Mouse (Mus musculus) midbrain, postnatal 0 days (tissue): ENCODE data around the gene Apopt1. TPM values are rescaled to one million over a fixed set of nuclear protein-coding genes. Genes with fewer than 3 reads are reported as not detected.

ENCODE experiments used
- ATAC-seq: fragments of 200-750 bp; cut with Nextera tagmentation; 2 replicates; pipeline ENCODE4 v1.8.0; 2017; ENCODE audit warnings: moderate number of reproducible peaks, mild to moderate bottlenecking, moderate TSS enrichment, moderate library complexity; ENCODE audit not compliant: low FRiP score
- DNase-seq: peaks from one replicate; pipeline ENCODE4 v3.0.0-alpha.2; 2015; ENCODE audit warnings: low spot score
- H3K27ac ChIP-seq: fragments of 300-500 bp; sonication (generic); 2 replicates; pipeline ENCODE4 v1.5.1; 2014; ENCODE audit warnings: low read depth, mild to moderate bottlenecking, low read length, mixed read lengths
- H3K27me3 ChIP-seq: fragments of 300-500 bp; sonication (generic); 2 replicates; pipeline ENCODE4 v1.6.1; 2014; ENCODE audit warnings: low read length, control low read depth, mixed read lengths; ENCODE audit not compliant: insufficient read depth
- H3K36me3 ChIP-seq: fragments of 300-500 bp; sonication (generic); 2 replicates; pipeline ENCODE4 v1.6.1; 2014; ENCODE audit warnings: low read length, control low read depth, mixed read lengths; ENCODE audit not compliant: insufficient read depth
- H3K4me1 ChIP-seq: fragments of 300-500 bp; sonication (generic); 2 replicates; pipeline ENCODE4 v1.6.1; 2014; ENCODE audit warnings: mild to moderate bottlenecking, control low read depth, antibody characterized with exemption, low read length, mixed read lengths; ENCODE audit not compliant: insufficient read depth
- H3K4me2 ChIP-seq: fragments of 300-500 bp; sonication (generic); 2 replicates; pipeline ENCODE4 v1.6.1; 2014; ENCODE audit warnings: low read depth, mild to moderate bottlenecking, low read length, mixed read lengths; ENCODE audit not compliant: poor library complexity, severe bottlenecking
- H3K4me3 ChIP-seq: fragments of 300-500 bp; sonication (generic); 2 replicates; pipeline ENCODE4 v1.5.1; 2014; ENCODE audit warnings: low read depth, mild to moderate bottlenecking, low read length, moderate library complexity
- H3K9ac ChIP-seq: fragments of 300-500 bp; sonication (generic); replicated peaks from 2 replicates; pipeline ENCODE4 v1.6.1; 2014; ENCODE audit warnings: mild to moderate bottlenecking, low read length, moderate library complexity, mixed read lengths; ENCODE audit not compliant: poor library complexity, severe bottlenecking
- H3K9me3 ChIP-seq: fragments of 300-500 bp; sonication (generic); 2 replicates; pipeline ENCODE4 v1.6.1; 2016; ENCODE audit warnings: low read length, control low read depth
- CTCF ChIP-seq: IDR thresholded peaks from 2 replicates; pipeline ENCODE4 v1.5.1; 2016; ENCODE audit warnings: antibody characterized with exemption, mild to moderate bottlenecking
- WGBS: fragments of 180-500 bp; shearing (Covaris S2); extraction: QIAGEN DNeasy Blood & Tissue Kit; methylation state at CpG from one replicate; pipeline ENCODE4 v1.1.7; 2014; 5-methylcytosine and 5-hydroxymethylcytosine counted together
- polyA plus RNA-seq: library from polyadenylated mRNA; unstranded; fragments of >200 nt; fragmentation: Nextera tagmentation; extraction: Ambion mirVana; gene quantifications from 2 replicates; pipeline ENCODE4 v1.2.1, GENCODE M21; 2015
- total RNA-seq: library from RNA; depleted of rRNA; stranded (reverse); fragments of >200 nt; gene quantifications from 2 replicates; pipeline ENCODE4 v1.2.3, GENCODE M21; 2014

Gene Apopt1
- total and polyA plus RNA-seq, 2 experiments from 2014 or later, result 17.9 to 63.1 TPM

DNA sequence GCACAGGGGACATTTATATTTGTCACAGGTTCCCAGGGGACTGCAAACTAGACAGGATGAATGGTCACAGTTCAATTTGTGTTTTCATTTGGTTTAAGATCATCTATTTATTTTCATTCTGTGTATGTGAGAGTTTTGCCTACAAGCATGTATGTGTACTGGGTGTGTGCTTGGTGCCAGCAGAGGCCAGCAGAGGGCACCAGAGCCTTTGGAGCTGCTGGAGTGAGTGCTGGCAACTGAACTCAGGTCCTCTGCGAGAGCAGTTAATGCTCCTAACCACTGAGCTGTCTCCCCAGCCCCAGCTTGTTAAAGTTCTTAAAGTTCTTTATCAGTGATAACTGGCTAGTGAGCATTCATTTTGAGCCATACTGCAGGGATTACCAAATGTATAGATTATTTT is 66.5 kb downstream of the Apopt1 start:
- no peak for DNase-seq
- H3K36me3 ChIP-seq, result peaks cover 81% of the 10 kb centered on the region
- no peaks in the 10 kb centered on the region for H3K4me1 ChIP-seq
- 83% methylated on average over 1 of the region's 1 CpGs for WGBS
- TF ChIP-seq CTCF, result peak; percentile 49
- H3K9me3 ChIP-seq, result no peaks in the 10 kb centered on the region
- no peak overlapping the region for H3K4me2 ChIP-seq
- H3K9ac ChIP-seq, result no peak overlapping the region
- no peak overlapping the region for H3K4me3 ChIP-seq
- ATAC-seq, result no peak
- no peak overlapping the region for H3K27ac ChIP-seq
- H3K27me3 ChIP-seq, result no peaks in the 10 kb centered on the region

DNA sequence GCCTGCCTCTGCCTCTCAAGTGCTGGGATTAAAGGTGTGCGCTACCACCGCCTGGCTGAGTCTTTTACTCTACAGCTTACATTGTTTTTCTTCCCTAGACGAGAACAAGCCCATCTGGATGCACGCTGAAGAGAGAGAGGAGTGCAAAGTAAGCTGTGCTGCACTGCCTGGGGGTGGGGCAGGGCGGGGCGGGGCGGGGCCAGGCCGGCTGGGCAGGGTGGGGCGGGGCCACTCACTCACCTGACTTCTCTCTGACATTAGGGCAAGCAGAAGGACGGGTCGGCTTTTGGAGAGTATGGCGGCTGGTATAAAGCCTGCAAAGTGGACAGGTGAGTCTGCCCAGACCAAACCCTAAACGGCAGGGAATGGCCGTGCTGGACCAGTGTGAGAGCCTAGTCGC is 72.1 kb downstream of the Apopt1 start:
- Histone ChIP-seq H3K36me3 (peaks cover 80% of the 10 kb centered on the region), H3K4me2 (no peak overlapping the region), H3K27me3 (no peaks in the 10 kb centered on the region), H3K27ac (no peak overlapping the region), H3K9ac (no peak overlapping the region), H3K4me1 (no peaks in the 10 kb centered on the region), H3K4me3 (no peak overlapping the region), H3K9me3 (no peaks in the 10 kb centered on the region)
- no peak for TF ChIP-seq CTCF
- WGBS, result 86% methylated on average over 14 of the region's 15 CpGs
- DNase-seq, result no peak
- no peak for ATAC-seq

DNA sequence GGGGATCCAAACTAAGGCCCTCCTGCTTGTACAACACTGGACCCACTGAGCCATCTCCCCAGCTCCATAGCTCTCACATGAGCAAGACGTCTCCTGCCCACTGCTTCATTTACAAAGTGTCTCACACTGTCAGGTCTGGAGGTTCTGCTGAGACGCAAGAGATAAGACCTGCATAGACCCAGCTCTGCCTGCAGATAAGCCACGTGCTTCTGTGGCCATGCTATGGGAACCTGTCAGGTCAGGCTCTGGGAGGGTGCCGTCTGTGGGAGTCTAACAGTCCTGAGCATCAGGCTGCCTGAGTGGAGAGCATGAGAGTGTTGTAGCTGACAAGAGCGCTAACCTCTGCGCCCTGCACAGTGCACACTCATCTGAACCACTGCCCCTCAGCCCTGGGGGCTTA is 74.0 kb downstream of the Apopt1 start:
- Histone ChIP-seq H3K4me3 (no peak overlapping the region), H3K4me1 (no peaks in the 10 kb centered on the region), H3K36me3 (peaks cover 72% of the 10 kb centered on the region), H3K9ac (no peak overlapping the region), H3K27me3 (no peaks in the 10 kb centered on the region), H3K27ac (no peak overlapping the region), H3K9me3 (no peaks in the 10 kb centered on the region), H3K4me2 (no peak overlapping the region)
- no peak for ATAC-seq
- TF ChIP-seq CTCF, result no peak
- 96% methylated on average over 6 of the region's 6 CpGs for WGBS
- DNase-seq, result no peak

DNA sequence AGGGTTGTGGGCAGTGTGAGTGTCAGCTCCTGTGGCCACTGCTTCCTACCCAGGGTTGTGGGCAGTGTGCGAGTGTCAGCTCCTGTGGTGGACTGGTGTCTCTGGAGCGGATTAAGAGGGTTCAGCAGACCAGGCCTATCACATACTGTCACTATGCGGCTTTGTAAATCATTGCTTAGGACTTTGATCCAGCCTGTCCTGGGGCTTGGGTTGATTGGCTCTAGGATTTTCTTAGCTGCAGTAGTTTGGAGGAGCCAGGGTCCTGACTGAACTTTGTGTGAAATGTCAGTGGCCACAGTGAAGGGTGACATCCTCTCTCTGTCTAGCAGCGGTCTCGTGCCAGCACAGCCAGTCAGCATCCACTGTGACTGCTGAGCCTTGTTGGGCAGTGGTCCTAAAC is 77.0 kb downstream of the Apopt1 start:
- no peak for ATAC-seq
- Histone ChIP-seq H3K36me3 (peaks cover 76% of the 10 kb centered on the region), H3K4me3 (no peak overlapping the region), H3K4me2 (no peak overlapping the region), H3K4me1 (no peaks in the 10 kb centered on the region), H3K27ac (no peak overlapping the region), H3K9ac (no peak overlapping the region), H3K9me3 (no peaks in the 10 kb centered on the region), H3K27me3 (no peaks in the 10 kb centered on the region)
- TF ChIP-seq CTCF, result no peak
- WGBS, result 93% methylated on average over 5 of the region's 5 CpGs
- DNase-seq, result no peak

DNA sequence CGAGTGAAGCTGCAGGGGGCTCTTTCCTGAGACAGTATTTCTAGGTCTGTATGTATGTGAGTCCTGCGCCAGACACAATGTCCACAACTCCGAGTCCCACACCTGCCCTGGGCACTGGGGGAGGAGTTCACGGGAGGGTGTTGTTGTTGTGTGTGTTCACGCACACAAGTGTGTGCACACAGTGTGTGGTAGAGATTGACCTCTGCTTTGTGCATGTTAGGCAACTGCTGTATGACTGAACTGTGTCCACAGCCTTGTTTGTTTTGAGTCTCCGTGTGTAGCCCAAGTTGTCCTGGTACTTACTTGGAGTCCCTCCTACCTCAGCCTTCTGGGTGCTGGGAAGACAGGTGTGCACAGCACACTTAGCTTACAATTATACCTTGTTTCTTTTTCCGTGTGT is 77.6 kb downstream of the Apopt1 start:
- no peak overlapping the region for H3K4me3 ChIP-seq
- no peak overlapping the region for H3K9ac ChIP-seq
- H3K9me3 ChIP-seq, result no peaks in the 10 kb centered on the region
- H3K36me3 ChIP-seq, result peaks cover 77% of the 10 kb centered on the region
- no peaks in the 10 kb centered on the region for H3K4me1 ChIP-seq
- ATAC-seq (no peak), DNase-seq (no peak)
- WGBS, result 93% methylated on average over 7 of the region's 7 CpGs
- no peak overlapping the region for H3K27ac ChIP-seq
- H3K27me3 ChIP-seq, result no peaks in the 10 kb centered on the region
- H3K4me2 ChIP-seq, result no peak overlapping the region
- TF ChIP-seq CTCF, result no peak

DNA sequence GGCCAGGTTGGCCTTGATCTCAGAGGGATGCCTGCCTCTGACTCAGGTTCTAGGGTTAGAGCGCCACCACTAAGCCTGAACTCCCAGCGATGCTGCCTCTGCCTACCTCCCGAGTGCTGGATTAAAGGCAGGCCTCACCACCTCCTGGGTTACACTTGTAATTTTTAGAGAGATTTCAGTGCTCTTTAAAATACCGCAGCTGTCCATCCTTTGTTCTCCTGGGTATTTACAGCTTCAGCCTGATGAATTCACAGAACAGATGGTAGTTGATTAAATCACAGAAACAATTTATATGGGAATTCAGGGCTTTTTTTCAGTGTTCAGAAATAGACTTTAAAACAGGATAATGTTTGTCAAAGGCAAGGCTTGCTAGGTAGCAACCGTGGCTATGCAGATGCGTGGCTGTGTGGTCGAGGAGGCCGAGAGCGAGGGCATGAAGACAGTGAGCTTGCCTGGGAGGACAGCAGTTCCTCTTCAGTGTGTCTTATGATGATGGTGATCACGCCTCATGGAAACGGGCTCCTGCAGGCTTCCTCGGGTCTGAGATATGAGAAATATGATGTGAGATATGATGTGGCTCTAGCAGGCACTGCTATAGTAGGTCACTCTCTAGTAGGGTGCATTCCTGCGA is 78.5 kb downstream of the Apopt1 start:
- no peak overlapping the region for H3K9ac ChIP-seq
- H3K4me2 ChIP-seq, result no peak overlapping the region
- ATAC-seq, result no peak
- no peak for DNase-seq
- no peaks in the 10 kb centered on the region for H3K9me3 ChIP-seq
- H3K4me1 ChIP-seq, result no peaks in the 10 kb centered on the region
- no peak overlapping the region for H3K27ac ChIP-seq
- no peaks in the 10 kb centered on the region for H3K27me3 ChIP-seq
- no peak for TF ChIP-seq CTCF
- H3K36me3 ChIP-seq, result peaks cover 73% of the 10 kb centered on the region
- H3K4me3 ChIP-seq, result no peak overlapping the region
- WGBS, result 83% methylated on average over 13 of the region's 13 CpGs
